Mouse (Mus musculus) heart, postnatal 0 days (tissue): ENCODE data around the gene Fam117a.

ENCODE experiments used
- CTCF ChIP-seq: IDR thresholded peaks from 2 replicates; pipeline ENCODE4 v1.5.1; 2016; ENCODE audit warnings: antibody characterized with exemption, control low read depth, low read depth
- EP300 ChIP-seq: IDR thresholded peaks from 2 replicates; pipeline ENCODE4 v1.6.1; 2016; ENCODE audit warnings: antibody characterized with exemption, low read depth

DNA sequence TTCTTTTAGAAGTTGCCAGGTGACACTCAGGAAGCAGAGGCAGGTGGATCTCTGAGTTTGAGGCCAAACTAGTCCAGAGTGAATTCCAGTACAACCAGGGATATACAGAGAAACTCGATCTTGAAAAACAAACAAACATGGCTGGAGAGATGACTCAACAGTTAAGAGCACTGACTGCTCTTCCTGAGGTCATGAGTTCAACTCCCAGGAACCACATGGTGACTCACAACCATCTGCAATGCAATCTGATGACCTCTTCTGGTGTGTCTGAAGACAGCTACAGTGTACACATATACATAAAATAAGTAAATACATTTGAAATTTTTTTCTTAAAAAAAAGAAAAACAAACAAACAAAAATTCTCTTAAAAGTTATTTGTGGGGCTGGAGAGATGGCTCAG lies 6.2 kb upstream of the Fam117a start:
- TF ChIP-seq CTCF (no peak), EP300 (no peak)
